Mouse (Mus musculus): ENCODE measurements around the gene Atp6v0d1.

The Atp6v0d1 gene

DNA sequence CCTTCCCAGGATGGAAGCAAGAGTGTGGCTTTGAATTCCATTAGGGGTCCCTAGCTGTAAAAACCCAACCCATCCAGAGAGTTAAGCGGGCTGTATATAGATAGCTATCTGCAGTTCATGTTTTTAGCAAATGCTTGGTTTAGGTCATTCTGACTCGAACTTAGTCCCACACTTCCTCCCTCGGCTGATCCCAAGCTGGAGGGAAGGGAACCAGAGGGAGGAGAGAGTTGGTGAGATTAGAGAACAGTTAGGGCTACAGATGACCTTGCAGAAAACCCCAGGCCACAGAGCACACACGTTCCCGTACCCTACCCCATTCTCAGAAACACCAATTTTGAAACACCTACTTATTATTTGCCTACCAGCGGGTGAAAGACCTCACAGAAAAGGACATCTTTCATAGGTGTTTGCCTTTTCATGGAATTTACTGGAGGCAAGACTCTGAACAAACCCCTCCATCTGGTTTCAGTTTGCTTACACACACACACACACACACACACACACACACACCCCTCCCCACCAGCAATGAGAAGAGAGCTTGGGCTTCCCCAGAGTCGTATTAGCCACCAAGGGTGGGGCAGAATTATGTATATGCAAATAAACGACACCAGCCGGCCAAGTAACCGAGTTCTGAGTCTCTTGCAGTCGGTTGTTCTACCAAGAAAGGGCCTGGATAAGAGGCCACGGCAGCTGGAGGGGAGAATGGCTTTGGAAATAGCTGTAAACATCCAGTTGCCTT is 55.7 kb downstream of the Atp6v0d1 start:
- DNase-seq (ENCODE audit: inconsistent age in 2 of 2, low spot score in 1 of 2): no peak

DNA sequence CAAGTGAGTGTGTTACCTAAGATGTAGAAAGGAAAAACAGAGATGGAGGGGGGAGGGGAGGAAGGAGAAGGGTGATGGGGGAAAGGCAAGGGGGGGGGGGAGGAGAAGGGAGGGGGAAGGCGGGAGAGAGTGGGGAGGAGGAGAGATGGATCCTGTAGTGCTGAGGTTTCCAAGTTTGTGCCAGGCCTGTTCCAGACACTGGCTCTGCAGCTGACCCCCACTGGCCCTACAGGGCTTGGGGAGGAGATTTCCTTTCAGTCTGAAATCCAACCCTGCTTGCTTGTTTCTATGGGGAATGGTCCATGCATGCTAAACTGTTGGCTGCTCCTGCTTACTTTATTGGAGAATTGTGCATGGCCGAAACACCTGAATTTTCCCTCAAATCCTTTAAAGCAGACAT is 57.1 kb downstream of the Atp6v0d1 start:
- no peak for DNase-seq (ENCODE audit: inconsistent age in 2 of 2, low spot score in 1 of 2)

- no peak for DNase-seq (ENCODE audit: inconsistent age in 2 of 2, low spot score in 1 of 2)
Measured at GRCm38 (mm10) chr8:105506977-105507376, 58.9 kb downstream of the Atp6v0d1 start.

DNA sequence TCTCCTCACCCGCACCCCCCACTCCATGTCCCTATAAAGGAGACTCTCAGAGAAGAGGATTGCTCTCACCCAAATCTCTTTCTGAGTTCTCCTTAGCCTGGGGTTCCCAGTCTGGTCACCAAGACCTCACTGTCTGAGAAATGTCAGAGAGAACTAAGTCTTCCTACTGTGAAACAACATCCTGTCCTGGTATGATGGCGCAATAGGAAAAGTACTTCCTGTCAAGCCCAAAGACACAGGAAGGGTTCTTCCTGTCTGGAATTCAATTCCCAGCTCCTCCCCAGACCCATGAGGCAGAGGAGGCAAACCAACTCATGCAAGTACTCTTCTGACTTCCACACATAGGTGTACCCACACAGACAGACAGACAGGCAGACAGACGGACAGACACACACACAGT is 61.2 kb downstream of the Atp6v0d1 start:
- DNase-seq (ENCODE audit: inconsistent age in 2 of 2, low spot score in 1 of 2): peak in 1 of 2 experiments; percentile 55

GRCm38 (mm10) chr8:105499787-105500186 is 66.1 kb downstream of the Atp6v0d1 start:
- no peak for DNase-seq (ENCODE audit: inconsistent age in 2 of 2, low spot score in 1 of 2)

DNA sequence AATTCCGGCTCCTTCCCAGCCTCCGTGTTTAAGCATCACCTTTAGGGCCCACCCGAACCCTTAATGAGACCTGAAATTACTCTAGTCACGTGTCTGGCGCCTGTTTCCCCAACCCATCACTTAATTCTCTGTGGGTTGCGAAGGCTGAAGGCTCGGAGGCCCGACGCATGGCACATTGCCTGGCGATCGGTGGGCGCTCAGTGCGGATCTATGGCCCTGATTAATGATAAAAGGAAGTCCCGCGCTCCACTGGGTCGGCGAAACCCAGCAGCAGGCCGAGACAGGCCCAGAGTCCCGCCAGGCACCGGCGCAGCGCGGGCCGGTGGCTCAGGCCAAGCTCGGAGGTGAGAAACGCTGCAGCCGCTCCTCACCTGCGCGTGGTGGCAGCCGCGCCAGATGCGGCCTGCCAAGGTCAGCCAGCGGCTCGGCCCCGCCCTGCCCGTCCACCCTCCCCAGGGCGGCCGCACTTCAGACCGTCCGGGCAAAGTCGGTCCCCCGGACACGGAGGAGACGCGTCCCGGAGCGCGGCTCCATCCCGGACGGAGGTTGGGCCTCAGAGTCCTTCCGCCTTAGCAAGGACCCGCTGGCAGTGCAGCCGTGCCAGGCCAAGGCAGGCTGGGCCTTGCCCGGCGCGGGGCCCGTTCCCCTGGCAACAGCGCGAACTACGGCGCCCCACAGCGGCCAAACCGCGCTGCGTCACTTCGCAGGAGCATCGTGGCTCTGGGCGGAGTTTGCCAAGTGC is 69.2 kb downstream of the Atp6v0d1 start, which contains the start of gene Zdhhc1:
Gene Zdhhc1 (minus strand): TSS at position 464 of the 742 bp plus-strand sequence.
- DNase-seq (ENCODE audit: inconsistent age in 2 of 2, low spot score in 1 of 2): peak; percentile 90 to 97

DNA sequence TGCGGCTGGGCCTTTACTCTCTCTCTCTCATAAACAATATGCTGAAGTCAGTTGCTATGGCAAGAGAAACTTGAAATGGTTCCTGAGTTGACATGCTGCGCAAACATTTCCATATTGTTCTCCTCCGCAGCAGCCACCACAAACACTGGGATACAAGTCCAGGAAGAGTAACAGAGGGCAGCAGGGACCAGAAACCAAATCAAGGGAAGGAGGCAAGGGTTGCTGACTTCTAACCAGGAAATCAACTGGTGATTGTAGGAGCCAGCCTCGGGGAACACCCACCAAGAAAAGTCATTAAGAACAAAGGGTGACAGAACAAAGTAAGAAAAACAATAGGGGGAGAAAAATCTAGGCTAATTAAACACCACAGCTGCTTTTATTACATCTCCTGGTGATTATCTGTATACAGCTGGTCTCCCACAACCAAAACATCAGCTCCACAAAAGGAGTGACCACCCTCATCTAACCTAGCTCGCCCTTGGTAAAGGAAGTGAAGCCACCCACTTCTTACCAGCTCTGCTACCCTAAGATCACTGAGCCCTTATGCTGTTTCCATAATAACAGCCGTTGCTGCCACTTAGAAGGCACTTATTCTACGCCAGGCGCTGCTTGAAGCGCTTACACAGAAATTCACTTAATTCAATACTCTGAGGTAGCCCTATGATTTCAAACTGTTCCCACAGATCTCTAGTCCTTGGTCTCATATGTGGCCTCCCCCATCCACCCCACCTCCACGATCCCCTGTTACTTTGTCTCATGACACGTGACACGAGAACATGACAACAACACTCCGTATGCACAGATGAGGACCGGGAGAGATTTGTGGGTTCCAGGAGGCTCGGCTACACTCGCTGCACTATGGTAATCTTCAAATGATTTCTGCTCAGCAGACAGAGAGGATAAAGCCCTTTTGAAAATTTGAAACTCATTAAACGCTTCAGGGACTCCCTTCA is 70.2 kb downstream of the Atp6v0d1 start:
- DNase-seq (ENCODE audit: inconsistent age in 2 of 2, low spot score in 1 of 2): peak in 1 of 2 experiments; percentile 48

- no peak for DNase-seq (ENCODE audit: inconsistent age in 2 of 2, low spot score in 1 of 2)
Measured at GRCm38 (mm10) chr8:105494566-105494965, 71.3 kb downstream of the Atp6v0d1 start.

DNA sequence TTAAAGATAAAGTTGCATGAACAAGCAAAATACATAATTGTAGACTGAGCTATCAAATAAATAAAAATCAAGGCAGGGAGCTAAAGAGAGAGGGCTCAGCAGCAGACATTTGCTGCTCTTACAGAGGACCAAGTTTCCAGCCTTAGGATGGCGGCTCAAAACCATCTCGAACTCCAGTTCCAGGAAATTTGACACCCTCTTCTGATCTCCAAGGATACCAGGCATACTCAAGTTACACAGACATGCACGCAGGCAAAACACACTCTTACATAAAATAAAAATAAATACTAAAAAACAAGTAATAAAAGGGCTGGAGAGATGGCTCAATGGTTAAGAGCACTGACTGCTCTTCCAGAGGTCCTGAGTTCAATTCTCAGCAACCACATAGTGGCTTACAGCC is 72.4 kb downstream of the Atp6v0d1 start:
- DNase-seq (ENCODE audit: inconsistent age in 2 of 2, low spot score in 1 of 2): no peak

- DNase-seq (ENCODE audit: inconsistent age in 2 of 2, low spot score in 1 of 2): no peak
Measured at GRCm38 (mm10) chr8:105489281-105489680, 76.6 kb downstream of the Atp6v0d1 start.

GRCm38 (mm10) chr8:105488082-105488481 is 77.8 kb downstream of the Atp6v0d1 start:
- no peak for DNase-seq (ENCODE audit: inconsistent age in 2 of 2, low spot score in 1 of 2)

GRCm38 (mm10) chr8:105484392-105484791 is 81.5 kb downstream of the Atp6v0d1 start:
- DNase-seq (ENCODE audit: inconsistent age in 2 of 2, low spot score in 1 of 2): peak in 1 of 2 experiments; percentile 74

DNA sequence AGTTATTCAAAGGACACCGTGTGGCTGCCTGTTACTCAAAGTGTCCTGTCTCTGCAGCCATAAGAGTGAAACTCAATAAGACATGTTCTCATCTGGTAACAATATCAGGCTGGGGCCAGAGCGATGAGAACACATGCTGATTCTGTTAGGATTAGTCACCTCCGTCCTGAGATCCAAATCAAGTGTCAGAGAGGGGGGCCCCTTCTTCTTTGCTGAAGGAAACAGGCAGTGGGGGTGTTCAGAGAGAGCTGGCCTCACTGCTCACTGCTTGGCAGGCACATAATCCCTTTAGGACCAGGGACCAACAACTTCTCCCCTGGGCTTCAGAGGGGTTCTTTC is 81.8 kb downstream of the Atp6v0d1 start:
- peak in 1 of 2 experiments; percentile 34 for DNase-seq (ENCODE audit: inconsistent age in 2 of 2, low spot score in 1 of 2)

DNA sequence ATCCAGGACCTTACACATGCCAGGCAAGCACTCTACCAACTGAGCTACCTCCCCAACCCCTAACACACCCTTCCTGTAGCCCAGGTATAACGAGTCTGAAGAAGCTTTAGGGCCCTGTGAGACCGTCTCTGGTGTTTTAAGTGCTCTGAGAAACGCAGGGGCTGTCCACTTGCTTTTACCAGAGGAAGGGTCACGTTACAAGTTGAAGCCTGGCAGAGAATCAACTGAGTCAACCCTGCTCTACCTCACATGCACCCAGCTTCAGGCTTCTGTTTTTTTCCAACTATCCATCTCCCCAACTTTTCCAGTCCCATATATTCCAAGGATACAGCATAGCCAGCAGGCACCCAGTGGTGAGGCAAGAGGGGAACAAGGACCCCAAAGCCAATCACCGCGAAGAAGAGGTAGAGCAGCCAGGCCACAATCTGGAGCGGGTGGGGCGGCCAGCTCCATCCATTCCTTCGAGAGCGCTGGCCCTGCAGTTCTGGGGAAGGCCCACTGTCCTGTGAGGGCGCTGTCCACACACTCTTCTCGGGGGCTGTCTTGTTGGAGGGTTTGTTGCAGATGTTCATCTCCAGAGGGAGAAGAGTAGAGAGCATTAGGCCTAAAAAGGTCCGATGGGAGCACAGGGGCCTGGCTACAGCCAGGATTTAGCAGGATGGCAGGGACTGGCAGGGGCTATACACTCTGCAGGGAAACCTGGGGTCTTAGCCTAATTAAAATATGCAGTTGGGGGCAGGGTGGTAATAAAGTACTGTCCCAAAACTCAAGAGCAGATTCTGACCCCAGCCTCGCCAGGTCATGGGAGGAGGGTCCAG is 82.4 kb downstream of the Atp6v0d1 start:
- DNase-seq (ENCODE audit: inconsistent age in 2 of 2, low spot score in 1 of 2): peak in 1 of 2 experiments; percentile 69

DNA sequence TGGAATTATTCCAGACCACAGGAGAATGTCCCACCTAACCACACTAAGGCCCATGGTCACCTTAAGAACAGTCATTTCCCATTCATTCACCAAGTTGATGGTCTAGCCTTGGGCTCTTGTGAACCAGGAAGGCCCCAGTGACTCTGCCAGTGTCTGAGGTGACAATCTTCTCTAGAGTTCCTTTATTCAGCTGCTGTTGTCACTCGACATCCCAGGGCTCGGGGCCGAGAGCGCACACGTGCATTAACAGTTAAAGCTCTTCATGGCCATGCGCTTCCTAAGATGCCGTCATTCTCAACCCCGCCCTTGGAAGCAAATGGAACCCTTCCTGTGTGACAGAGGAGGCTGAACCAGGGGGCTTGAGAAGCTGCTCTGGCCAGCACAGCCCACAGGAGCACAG is 83.7 kb downstream of the Atp6v0d1 start:
- no peak for DNase-seq (ENCODE audit: inconsistent age in 2 of 2, low spot score in 1 of 2)

DNA sequence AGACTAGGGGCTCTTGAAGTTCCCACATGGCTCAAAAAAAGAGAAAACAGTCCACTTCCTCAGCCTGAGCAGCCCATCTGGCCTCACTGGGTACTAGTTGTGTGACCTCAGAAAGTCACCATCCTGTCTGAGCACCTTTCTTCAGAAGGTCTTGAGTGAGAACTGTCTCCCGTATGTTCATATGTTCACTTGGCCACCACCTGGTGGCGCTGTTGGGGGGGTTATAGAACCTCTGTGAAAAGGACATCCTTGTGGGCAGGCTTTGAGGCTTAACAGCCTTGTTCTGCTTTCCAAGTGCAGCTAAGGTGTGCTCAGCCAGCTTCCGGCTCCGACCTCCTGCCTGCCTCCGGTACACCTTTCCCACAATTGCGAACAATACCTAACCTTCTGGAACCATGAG is 84.4 kb downstream of the Atp6v0d1 start:
- DNase-seq (ENCODE audit: inconsistent age in 2 of 2, low spot score in 1 of 2): peak in 1 of 2 experiments; percentile 59

GRCm38 (mm10) chr8:105481013-105481412 is 84.8 kb downstream of the Atp6v0d1 start:
- no peak for DNase-seq (ENCODE audit: inconsistent age in 2 of 2, low spot score in 1 of 2)

GRCm38 (mm10) chr8:105477792-105478191 is 88.1 kb downstream of the Atp6v0d1 start:
- no peak for DNase-seq (ENCODE audit: inconsistent age in 2 of 2, low spot score in 1 of 2)

DNA sequence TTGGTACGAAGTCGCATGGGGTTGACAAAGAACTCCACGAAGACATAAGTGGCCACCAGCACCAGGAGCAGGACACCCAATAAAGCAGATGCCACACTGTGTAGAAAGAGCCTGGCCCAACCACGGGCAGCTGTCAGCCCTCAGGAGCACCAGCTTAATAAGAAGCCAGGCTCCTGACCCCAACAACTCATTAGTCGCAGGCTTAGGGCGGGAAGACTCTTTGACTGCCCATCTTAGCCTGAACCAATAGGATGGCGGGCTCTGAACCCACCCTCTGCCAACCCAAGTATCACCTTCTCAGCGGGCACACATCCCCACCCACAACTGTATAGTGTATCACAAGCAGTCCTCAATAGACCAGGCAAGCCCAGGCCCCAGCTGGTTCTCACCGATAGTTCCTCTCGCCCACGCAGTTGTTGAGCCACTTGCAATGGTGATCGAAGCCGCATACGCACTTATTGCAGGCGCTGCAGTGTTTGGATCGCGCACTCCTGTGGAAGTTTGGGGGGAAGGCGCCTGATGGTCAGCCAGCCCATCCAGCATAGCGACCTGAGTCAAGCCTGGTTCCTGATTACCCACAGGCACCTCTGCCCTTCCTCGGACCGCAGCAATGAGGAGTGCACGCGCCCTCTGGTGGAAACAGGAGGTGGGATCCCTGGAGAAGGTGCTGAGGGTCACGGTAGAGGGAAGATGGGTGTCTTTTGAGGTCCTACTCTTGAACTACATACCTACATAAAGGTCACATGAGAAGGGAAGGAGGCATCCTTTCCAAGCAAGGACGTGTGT is 89.0 kb downstream of the Atp6v0d1 start:
- DNase-seq (ENCODE audit: inconsistent age in 2 of 2, low spot score in 1 of 2): peak in 1 of 2 experiments; percentile 80

DNA sequence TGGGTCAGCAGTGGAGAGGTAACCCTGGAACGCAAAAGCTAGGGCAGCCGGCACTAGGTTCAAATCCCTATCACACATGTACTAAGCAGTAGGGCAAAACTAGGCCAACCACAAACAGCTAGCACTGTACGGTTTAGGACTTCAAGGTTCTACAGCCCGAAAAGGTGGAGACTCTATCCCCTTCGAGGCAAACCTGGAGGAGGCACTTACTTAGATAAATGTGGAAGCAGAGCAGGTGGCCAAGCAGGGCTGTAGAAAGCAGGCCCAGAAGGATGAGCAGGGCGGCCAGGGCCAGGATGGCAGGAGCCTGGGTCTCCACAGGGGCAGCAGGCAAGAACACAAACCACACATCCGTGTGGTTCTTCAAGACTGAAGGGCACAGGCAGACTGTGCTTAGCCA is 89.7 kb downstream of the Atp6v0d1 start:
- peak in 1 of 2 experiments; percentile 19 for DNase-seq (ENCODE audit: inconsistent age in 2 of 2, low spot score in 1 of 2)

All from adrenal gland, adult (tissue).